Mouse (Mus musculus) urinary bladder, postnatal 10 days (tissue): Measurements from ENCODE around the gene Klhl20.
"Not testable (repeated sequence)": the region's sequence is repeated elsewhere in the genome, so short reads cannot be mapped to it uniquely, and the experiment has no call there.

ENCODE experiments used
- DNase-seq: peaks from one replicate; pipeline ENCODE4 v3.0.0; 2022; ENCODE audit warnings: low spot score

The Klhl20 gene

DNA sequence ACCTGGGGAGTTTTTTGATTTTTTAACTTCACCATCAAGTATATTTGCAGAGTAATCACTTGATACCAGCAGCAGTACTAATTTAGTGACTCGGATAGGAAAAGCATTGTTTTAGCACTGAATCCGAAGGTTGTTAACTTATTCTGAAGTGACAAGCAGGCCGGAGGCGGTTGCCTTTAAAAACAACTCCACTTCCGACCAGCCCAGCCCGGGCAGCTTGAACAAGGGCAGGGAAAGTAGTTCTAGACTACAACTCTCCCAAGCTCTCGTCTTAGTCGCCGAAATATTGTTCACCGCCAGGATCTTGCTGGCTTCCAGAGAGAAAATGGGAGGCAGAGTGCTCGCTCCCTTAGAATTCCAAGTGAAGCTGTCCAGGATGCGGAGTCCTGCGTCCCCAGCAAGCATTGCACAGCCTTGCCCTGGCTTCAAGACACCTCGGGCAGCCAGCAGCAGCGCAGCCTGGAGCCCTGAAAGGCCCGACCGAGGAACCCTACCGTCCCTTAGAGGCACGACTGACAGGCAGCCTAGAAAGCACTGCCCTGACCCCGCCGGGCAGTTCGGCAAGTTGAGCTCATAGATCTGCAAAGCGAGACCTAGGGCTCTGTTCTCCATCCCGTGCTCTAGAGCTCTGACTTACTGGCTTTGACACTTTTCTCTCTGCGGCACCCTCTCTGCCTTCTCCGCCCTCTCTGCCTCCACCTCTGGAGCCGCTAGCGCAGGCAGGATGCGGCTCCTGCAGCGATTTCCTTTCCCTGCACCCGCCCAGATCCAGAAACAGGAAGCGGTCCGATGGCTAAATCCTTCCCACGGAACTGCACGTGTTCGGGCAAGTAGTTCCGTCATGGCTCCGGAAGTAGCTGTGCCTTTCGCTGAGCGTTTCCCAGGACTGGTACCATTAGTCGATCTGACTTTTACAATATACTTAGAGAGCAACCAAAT is at the start of gene Klhl20:
Gene Klhl20 (minus strand): TSS at position 786 of the 939 bp plus-strand sequence.
- DNase-seq, result peak; percentile 73

DNA sequence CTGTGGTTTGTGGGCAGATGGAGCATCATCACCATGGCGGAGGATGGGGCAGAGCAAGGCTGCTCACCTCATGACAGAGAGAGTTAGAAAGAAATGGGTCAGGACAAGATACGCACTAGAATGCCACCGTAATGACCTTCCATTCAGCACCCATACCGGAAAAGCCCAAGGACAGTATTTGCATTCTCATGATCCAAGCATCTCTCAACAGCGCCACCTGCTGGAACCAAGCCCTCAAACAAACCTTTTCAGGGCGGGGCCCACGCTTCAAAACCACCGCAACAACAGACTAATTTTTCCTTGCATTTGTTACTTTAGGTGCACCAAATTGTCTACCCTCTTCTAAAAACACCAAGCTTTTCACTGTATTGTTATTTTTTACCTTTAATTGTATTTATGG is 49.4 kb upstream of the Klhl20 start:
- no peak for DNase-seq

DNA sequence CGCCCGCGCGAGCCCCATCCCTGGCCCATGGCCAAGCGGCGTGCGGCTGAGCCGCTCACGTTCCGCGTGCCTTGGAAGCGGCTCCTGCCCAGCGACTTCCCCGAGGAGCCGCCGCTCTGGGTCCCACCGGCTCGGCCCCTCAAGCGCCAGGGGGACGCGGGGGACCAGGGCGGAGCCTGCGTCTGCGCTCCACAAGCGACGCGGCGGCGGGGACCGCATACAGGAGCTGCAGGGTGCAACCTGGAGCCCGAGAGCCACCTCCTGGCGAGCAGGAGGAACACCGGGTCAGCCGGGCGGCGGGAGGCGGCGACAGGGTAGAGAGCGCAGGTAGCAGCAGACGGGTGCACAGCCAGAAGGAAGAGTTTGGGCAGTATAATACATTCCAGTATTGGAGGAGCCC is 39.3 kb upstream of the Klhl20 start:
- peak; percentile 16 for DNase-seq

DNA sequence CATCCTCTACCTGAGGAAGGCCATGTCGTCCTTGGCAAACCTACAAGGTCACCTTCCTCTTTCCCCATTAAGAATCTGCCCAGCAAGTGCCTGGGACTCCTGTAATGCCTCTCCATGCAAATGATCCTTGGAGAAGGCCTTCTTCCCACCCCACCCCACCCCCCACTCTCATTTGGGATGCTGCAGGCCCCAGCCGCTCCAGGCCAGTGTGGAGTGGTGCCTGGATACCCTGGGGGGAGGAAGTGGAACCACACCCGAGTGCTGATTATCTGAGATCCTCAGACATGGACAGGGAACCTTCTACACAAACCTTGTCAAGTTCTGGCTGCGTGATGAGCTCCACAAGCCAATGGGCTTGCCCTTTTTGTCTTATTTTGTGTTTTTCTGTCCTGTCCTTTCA is 29.0 kb upstream of the Klhl20 start:
- no peak for DNase-seq

DNA sequence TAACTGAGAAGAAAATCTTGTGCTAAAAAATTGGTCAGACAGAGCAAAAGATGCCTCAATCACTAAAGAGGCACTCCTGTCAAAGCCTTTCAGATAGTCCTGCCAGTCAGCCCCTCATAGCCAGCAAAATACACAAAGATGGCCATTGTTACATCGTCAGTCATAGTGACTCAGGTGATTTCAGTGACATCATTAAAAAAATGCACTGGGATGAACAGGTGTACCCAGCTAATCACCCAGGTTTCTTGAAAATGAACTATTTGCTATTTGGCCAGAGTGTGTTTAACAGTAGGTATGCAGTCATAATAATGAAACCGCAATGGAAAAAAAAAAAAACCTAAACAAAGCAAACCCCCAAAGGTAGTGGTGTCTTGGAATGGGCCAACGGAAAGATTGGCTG is 27.9 kb upstream of the Klhl20 start, which contains the start of gene Tex50:
Gene Tex50 (minus strand): TSS at position 101 of the 400 bp plus-strand sequence.
- DNase-seq, result no peak

DNA sequence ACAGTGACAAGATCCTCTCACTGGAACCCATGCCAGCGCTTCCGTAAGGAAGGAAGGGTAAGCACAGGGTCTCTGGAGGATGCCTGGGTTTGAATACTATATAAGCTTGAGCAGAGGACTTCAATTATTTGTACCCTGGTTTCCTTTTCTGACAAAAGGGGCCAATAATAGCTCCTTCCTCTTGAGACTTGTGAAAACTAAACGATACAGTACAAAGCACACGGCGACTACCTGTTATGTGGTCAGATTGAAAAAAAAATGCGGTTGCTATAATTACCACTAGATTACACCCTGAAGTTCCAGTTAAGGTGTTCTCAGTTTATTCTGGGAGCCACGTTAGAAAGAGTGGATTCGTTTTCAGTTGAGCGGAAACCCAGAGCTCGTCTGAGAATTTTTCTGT is 25.2 kb upstream of the Klhl20 start:
- no peak for DNase-seq

DNA sequence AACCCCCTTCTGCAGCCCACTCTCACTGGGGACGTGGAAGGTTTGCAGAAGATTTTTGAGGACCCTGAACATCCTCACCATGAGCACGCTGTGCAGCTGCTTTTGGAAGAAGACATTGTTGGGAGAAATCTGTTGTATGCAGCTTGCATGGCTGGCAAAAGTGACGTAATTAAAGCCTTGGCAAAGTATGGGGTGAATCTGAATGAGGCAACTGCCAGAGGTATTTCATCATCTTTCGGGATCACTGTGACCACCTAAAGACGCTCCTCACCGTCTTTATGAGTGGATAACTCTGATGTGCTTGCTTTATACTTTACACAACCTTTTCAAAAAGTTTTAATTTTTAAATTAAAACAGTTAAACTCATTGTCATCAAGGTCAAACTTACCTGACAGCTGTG is 19.8 kb upstream of the Klhl20 start:
- DNase-seq, result no peak

DNA sequence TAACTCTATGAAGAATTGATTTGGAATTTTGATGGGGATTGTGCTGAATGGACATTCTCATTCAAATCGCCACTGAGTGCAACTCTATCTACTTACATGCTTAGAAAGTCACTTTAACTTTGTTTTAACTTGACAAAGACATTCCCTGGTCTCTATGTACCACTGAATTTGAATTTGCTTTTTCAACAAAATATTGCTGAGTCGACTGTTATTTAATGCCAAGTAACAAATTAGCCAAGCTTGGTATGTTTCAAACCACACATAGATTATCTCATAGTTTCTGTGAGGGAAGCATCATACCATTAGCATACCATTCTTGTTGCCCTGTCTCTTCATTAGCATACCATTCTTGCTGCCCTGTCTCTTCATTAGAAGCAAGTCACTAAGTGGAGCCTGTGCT is 16.6 kb upstream of the Klhl20 start:
- DNase-seq, result no peak

DNA sequence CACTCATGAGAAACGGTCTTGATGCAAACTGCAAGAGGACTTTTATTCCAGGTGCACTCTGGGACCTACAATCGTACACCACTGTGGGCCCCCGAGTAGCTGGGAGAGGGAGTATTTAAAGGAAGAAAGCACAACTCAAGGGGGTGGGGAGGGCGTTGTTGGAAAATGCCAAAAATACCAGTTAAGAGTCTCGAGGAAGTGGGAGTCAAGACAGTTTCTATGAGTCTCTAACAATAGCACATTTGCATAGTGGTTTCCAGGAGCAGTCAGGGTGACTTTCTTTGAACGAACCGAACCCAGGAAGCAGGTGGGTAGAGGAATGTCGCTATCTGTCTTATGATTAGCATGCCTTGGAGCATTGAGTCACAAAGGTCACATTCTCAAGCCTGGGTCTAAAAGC is 14.3 kb upstream of the Klhl20 start:
- not testable (repeated sequence) for DNase-seq

DNA sequence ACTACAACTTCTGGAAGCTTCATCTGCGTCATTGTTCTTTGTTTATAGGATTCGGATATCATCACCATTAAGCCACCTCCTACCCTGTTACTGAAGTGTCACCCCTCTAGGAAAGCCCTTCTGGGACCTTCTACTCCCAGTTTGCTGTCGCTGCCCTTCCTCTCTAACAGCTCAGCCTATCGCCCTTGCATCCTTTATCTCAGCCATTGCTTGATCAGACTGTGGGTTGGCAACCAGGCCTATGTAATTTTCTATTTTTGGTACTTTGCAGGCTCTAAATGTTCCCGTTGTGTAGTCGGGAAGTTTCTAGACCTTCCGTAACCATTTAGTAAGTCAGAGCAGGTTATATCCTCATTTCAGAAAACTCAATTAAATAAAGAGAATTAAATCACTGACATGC is 11.9 kb upstream of the Klhl20 start:
- no peak for DNase-seq

DNA sequence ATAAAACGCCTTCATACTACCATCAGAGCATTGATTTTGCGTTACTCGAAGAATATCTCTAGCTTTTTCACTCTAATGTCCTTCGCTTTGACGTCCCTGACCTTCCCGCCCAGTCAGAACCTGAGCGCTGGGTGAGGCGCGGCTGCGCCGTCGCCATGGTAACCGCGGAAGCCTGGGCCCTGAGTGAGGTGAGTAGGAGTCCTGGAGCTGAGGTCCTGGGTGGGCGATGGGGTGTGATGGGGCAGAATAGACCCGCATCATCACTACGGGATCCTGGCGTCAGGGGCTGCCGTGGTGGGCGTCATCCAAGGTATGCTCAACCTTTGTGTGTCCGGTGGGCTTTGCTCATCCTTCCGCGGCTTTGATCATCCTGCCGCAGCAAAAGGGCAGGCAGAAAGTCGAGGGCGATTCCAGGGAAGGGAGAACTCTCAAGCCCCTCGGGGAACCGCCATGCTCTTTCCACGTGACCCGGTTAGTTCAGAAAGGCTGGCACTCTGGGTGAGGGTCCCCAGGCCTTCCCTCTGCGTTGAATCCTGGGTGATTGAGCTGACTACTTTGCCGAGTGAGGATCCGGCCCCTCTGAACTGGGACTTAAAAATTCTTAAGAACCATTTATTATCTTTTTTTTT is 11.3 kb upstream of the Klhl20 start, which contains the start of gene Ankrd45:
Gene Ankrd45 (plus strand): TSS at position 161 of the 629 bp plus-strand sequence.
- no peak for DNase-seq

DNA sequence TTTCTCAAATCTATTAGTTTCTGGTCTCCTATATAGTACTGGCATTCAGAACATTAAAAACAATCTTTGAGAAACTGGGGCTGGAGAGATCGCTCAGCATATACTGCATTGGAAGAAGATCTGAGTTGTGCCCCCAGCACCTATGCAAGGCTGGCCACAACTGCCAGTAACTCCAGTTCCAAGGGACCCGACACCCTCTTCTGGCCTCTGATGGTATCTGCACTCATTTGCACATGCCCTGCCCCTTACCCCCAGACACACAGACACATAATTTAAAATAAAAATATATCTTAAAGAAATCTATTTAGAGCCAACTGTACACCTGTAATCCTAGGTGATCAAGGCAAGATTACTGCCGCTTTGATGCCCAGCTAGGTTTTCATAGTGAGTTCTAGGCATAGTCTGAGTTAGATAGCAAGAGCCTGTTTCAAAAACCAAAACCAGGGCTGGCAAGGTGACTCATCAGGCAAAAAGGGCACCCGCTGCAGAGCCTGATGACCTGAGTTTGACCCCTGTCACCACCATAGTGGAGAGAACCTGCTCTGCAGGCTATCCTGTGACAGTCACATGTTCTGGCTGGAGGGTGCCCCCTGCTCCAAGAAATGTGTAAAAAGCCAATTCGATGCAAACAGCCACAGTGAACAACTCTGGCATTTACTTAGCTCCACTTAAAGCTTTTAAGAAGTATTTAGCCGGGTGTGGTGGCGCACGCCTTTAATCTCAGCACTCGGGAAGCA is 8.9 kb upstream of the Klhl20 start:
- DNase-seq, result no peak

DNA sequence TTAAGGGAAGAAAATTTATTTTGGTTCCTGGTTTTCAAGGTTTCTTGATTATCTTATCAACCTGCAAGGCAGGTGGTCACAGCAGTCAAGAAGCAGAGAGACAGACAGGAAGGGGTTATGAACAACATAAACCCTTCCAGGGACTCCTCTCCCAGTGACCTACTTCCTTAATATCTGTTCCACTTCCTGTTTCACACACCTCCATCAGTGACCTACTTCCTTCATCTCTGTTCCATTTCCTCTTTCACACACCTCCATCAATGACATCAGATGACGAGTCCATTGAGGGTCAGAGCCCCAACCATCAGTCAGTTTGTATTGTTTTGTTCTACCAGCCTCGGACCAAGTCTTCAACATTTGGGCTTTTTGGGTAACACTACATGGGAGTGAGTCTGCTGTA is 8.2 kb upstream of the Klhl20 start:
- no peak for DNase-seq

DNA sequence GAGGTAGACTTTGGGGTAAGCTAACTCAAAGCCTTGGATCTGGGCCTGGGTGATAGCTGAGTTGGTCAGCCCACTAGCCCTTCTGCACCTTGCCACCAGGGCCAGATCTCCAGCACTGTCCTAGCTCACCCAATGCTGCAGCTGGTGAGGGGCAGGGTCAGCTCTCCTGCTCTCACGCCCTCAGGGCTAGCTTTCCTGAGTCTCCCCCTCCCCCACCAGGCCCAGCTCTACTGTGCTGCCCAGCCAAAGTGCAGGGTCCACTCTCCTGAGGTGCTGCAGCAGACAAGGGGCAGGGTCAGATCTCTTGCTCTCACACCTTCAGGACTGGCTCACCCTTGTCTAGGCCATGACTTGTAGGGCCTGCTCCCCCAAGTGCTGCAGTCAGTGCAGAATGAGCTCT is 4.8 kb downstream of the Klhl20 start:
- no peak for DNase-seq

DNA sequence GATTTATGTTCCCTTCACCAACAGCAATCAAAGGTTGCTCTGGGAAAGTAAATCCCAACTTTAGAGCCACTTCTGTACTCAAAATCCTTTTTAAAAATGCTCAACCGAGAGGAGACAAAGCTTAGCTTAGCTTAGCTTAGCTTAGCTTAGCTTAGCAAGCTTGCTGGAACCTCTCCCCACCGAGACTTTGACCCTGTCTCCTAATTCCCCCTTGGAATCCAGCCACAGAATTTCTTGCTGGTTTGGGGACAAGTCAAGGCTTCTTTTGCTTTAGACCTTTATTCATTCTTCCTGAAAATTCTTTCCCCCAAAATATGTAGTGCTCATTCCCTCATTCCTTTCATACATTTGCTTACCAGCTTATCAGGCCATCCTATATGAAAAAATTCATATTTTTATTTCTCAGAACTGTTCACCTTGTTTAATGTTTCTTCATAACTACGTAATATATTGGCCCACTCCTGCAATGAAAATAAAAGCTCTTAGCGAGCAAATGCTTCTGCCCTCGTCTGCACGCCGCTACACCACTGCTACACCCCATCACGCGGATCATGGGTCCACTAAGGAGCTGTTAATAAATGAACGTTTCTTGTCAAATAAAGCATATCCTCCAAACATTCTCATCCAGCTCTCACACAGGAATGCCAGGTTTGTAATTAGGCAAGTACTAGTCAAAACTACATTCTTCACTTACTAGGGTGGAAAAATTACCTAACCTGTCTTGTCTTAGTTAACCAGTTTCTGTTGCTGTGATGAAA is 8.5 kb downstream of the Klhl20 start:
- DNase-seq, result no peak

DNA sequence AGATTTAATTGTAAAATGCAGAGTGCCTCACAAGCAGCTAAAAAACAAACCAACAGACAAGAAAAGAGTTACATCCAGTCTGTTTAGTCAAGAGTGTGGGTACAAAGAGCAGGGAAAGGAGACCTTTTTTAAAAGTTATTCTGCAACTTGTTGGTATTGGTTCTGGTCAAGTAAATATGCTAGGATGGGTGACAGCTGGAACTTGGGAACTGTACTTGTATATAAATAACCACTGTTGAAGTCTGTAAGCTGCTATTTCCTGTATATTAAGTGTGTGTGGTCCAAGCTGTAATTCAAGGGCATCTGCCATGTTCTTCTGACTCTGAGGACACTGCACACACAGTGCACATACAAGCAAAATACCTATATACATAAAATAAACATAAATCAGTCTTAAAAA is 16.7 kb downstream of the Klhl20 start:
- no peak for DNase-seq

DNA sequence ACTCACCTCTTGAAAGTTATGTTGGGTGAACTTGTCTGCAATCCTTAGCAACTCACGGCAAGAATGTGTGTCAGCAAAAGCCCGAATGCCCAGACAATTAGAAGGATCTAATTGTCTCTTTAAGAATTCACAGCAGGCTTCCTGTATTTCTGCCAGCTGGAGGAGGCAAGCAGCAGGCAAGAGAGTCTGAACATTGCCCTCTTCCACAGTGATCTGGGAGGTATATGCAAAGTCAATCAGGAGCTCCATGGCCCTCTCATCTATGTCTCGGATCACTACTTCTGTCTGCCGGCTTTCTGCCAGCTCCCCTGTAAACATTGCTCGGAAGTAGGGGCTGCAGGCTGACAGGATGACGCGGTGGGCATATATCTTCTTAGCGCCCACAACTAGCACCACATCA is 22.1 kb downstream of the Klhl20 start:
- DNase-seq, result no peak

DNA sequence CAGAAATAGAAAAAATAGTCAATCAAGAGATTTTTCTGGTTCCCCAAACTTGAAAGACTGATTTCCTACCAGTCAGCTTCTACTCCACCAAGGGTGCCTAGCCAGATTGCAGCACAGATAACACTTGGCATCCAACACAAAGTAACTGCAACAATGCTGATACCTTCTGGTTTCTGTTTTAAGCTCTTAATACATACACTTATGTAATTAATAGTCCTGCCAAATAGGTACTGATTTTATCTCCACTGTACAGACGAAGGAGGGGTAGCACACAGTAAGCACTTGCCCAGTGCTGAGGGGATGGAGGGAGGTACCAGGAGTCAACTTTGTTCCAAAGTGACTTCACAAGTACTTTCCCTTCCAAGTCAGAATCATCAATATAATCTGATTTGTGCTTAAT is 27.5 kb downstream of the Klhl20 start:
- no peak for DNase-seq

DNA sequence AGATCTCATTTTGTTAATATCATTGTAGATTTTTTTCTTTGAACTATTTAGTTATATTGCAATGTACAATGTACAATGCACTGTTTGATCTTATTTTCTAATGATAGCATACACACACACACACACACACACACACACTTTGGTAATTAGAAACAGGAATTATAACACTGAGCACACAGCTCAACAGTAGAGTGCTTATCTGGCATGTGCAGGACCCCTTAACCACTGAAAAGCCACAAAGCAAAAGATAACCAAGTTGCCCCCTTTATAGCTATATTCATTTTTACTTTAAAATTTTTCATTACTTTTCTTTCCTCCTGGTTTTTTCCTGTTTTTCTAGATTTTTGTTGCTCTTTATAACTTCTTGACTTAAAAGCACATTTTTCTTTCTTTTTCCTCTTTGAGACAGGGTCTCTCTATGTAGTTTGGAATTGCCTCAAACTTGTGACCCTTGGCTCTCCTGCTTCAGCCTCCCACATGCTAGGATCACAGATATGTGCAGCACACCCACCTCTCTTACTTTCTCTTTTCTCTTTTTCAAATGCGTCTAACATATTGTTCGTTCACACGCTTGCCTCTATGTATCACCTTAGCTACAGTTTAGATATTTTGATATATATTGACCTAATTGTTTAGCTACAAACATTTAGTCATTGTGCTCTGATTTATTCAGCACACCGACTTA is 31.4 kb downstream of the Klhl20 start:
- no peak for DNase-seq

DNA sequence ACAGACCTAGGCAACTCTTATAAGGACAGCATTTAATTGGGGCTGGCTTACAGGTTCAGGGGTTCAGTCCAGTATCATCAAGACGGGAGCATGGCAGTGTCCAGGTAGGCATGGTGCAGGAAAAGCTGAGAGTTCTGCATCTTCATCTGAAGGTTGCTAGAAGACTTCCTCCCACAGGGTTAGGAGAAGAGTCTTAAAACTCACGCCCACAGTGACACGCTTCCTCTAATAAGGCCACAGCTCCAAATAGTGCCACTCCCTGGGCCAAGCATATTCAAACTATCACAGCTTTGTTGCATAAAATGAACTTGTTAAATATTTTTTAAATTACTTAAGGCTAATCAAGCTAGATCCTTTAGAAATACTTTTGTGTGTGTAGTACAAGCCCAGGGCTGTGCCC is 54.1 kb downstream of the Klhl20 start:
- DNase-seq, result no peak

DNA sequence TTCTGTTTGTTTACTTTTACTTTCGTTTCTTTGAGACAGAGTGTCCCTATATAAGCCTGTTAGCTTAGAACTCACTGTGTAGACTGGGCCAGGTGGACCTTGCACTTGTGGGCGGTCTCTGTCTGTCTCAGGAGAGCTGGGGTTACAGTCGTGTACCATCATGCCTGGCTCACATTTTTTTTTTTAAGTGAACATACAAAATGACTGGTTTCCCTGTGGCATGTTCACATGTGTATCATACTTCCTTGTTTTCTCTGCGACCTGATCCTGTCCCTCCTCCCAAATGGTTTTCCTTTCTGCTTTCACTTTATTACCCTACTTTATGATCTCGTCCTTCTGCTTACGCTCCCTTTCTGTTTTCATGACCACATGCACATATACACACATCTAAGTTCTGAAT is 55.1 kb downstream of the Klhl20 start:
- DNase-seq, result no peak
